Comparison of ENCODE assay signal across 14 mouse cellular contexts in genomic region chr6:10941470-10941869, GRCm38 (mm10).
"Had no signal": no experiment of that assay in that cellular context is flagged by ENCODE, and none has a peak within 500 bp of the region (broad histone marks: within the 10 kb centered on the region; RNA-seq: fewer than 3 reads in every experiment).

No protein-coding gene starts in this region.

- DNase-seq: kidney, adult 9 months; kidney, postnatal 36 days; layer of hippocampus, adult 9-11 months; left cerebral cortex, postnatal 4 days; lung, adult 18-20 months; right cerebral cortex, postnatal 14 days; thymus, adult 2 months; thymus, postnatal 36 days had no signal

- H3K4me1 ChIP-seq: limb, embryonic 13.5 days; midbrain, embryonic 15.5 days; neural tube, embryonic 13.5 days; stomach, embryonic 15.5 days had no signal

- H3K27ac ChIP-seq: kidney, postnatal 0 days; limb, embryonic 13.5 days; liver, embryonic 14.5 days; midbrain, embryonic 15.5 days; neural tube, embryonic 13.5 days; stomach, embryonic 15.5 days had no signal

- H3K36me3 ChIP-seq: limb, embryonic 13.5 days; midbrain, embryonic 15.5 days; neural tube, embryonic 13.5 days; stomach, embryonic 15.5 days had no signal

- ATAC-seq: midbrain, embryonic 15.5 days had no signal

- H3K4me3 ChIP-seq: limb, embryonic 13.5 days; midbrain, embryonic 15.5 days; neural tube, embryonic 13.5 days; stomach, embryonic 15.5 days had no signal

- H3K4me2 ChIP-seq: limb, embryonic 13.5 days; midbrain, embryonic 15.5 days; neural tube, embryonic 13.5 days; stomach, embryonic 15.5 days had no signal

- H3K9me3 ChIP-seq: limb, embryonic 13.5 days; midbrain, embryonic 15.5 days; neural tube, embryonic 13.5 days; stomach, embryonic 15.5 days had no signal

- H3K27me3 ChIP-seq: limb, embryonic 13.5 days; midbrain, embryonic 15.5 days; neural tube, embryonic 13.5 days; stomach, embryonic 15.5 days had no signal

- H3K9ac ChIP-seq: limb, embryonic 13.5 days; liver, embryonic 14.5 days; midbrain, embryonic 15.5 days; neural tube, embryonic 13.5 days; stomach, embryonic 15.5 days had no signal
